Mouse (Mus musculus): ENCODE measurements at regions not wholly inside any gene's neighbourhood (a gene's known extent, or its start where the extent isn't known, plus 50 kb on each side); places are given as distances from the start of the nearest gene placed in this dataset.

DNA sequence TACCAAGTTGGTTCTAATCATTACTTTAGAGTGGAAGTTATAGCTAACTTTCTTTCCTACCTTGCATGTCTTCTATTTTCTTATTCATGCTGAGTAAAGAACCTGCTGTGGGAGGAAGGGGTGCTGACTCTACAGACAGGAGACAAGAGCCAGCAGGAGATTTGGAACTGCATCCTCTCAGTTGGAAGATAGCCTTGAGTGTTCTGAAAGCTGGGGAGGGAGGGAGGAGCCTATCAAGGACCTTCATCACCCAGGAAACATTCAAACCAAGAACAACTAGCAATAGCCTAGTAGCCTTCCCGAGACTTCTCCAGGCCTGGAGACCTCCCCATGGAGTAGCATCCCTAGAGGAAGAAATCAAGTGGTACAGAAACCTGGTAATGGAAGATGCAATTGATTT lies 146.1 kb upstream of the Zfp648 start:
- no peak for TF ChIP-seq CTCF (IDR thresholded peaks at IDR 0.05; ENCODE audit: control insufficient read depth, insufficient read depth, insufficient read length)
- TF ChIP-seq CEBPB (IDR thresholded peaks at IDR 0.05; ENCODE audit: low read depth): no peak

All from C2C12 (cell line).